Mouse (Mus musculus) liver, adult 2 months (tissue): ENCODE data around the gene Qrich2.

Source experiments
- CTCF ChIP-seq: fragments of 200-500 bp; IDR thresholded peaks from 2 replicates; pipeline ENCODE4 v1.5.1; 2011; ENCODE audit warnings: low read depth, low read length, control low read depth
- POLR2A ChIP-seq: fragments of 200-500 bp; IDR thresholded peaks from 2 replicates; pipeline ENCODE4 v1.6.1; 2011; ENCODE audit warnings: low read length, control low read depth; ENCODE audit not compliant: insufficient read depth; ENCODE audit errors: extremely low read depth

- TF ChIP-seq POLR2A (no peak), CTCF (0 out of 2 replicates have a peak, but pooled peaks have one; percentile 1)
Measured at GRCm38 (mm10) chr11:116491338-116491737, 25.3 kb upstream of the Qrich2 start.
